Mouse (Mus musculus) limb, embryonic 12.5 days (tissue): ENCODE measurements around the gene Rapgef4. TPM values are rescaled to one million over a fixed set of nuclear protein-coding genes. Genes with fewer than 3 reads are reported as not detected.

Experiments used
- ATAC-seq: fragments of 200-750 bp; cut with Nextera tagmentation; 2 replicates; pipeline ENCODE4 v1.8.0; 2017; ENCODE audit warnings: low read depth, moderate TSS enrichment; ENCODE audit not compliant: insufficient number of reproducible peaks, insufficient read depth, low FRiP score, low TSS enrichment
- H3K27ac ChIP-seq: fragments of 300-500 bp; sonication (generic); 2 replicates; pipeline ENCODE4 v1.5.1; 2016; ENCODE audit warnings: mild to moderate bottlenecking, moderate library complexity
- H3K27me3 ChIP-seq: fragments of 300-500 bp; sonication (generic); 2 replicates; pipeline ENCODE4 v1.6.1; 2016; ENCODE audit warnings: mild to moderate bottlenecking, moderate library complexity
- H3K36me3 ChIP-seq: fragments of 300-500 bp; sonication (generic); 2 replicates; pipeline ENCODE4 v1.6.1; 2016; ENCODE audit warnings: mild to moderate bottlenecking, moderate library complexity
- H3K4me1 ChIP-seq: fragments of 300-500 bp; sonication (generic); replicated peaks from 2 replicates; pipeline ENCODE4 v1.6.1; 2016
- H3K4me2 ChIP-seq: fragments of 300-500 bp; sonication (generic); 2 replicates; pipeline ENCODE4 v1.6.1; 2016; ENCODE audit warnings: mild to moderate bottlenecking, moderate library complexity
- H3K4me3 ChIP-seq: fragments of 300-500 bp; sonication (generic); replicated peaks from 2 replicates; pipeline ENCODE4 v1.5.1; 2016; ENCODE audit warnings: mild to moderate bottlenecking
- H3K9ac ChIP-seq: fragments of 300-500 bp; sonication (generic); replicated peaks from 2 replicates; pipeline ENCODE4 v1.6.1; 2016; ENCODE audit warnings: mild to moderate bottlenecking, moderate library complexity
- H3K9me3 ChIP-seq: fragments of 300-500 bp; sonication (generic); 2 replicates; pipeline ENCODE4 v1.6.1; 2016; ENCODE audit warnings: mild to moderate bottlenecking, moderate library complexity
- WGBS: fragments of 180-500 bp; shearing (Covaris S2); methylation state at CpG from one replicate; pipeline ENCODE4 v1.1.7; 2016; 5-methylcytosine and 5-hydroxymethylcytosine counted together
- polyA plus RNA-seq: library from polyadenylated mRNA; unstranded; fragments of >200 nt; fragmentation: Nextera tagmentation; extraction: Ambion mirVana; gene quantifications from 2 replicates; pipeline ENCODE4 v1.2.1, GENCODE M21; 2016

Rapgef4 gene
- polyA plus RNA-seq, 1 experiment from 2014 or later, result 2.1 TPM

- Histone ChIP-seq H3K36me3 (0 out of 2 replicates have a peak, but pooled peaks cover 4% of the 10 kb centered on the region), H3K27ac (peak overlapping the region; percentile 2; the same call in 1 of the 2 replicates), H3K4me1 (peaks cover 13% of the 10 kb centered on the region), H3K4me2 (no peak overlapping the region), H3K9me3 (no peaks in the 10 kb centered on the region), H3K4me3 (no peak overlapping the region), H3K9ac (no peak overlapping the region), H3K27me3 (no peaks in the 10 kb centered on the region)
- ATAC-seq, result no peak
- 65% methylated on average over 10 of the region's 10 CpGs for WGBS
These were observed 316.7 kb downstream of the Rapgef4 start for GRCm38 (mm10) chr2:72297716-72298082.

- H3K36me3 ChIP-seq, result 0 out of 2 replicates have a peak, but pooled peaks cover 4% of the 10 kb centered on the region
These were observed 317.4 kb downstream of the Rapgef4 start for GRCm38 (mm10) chr2:72298406-72298805.

DNA sequence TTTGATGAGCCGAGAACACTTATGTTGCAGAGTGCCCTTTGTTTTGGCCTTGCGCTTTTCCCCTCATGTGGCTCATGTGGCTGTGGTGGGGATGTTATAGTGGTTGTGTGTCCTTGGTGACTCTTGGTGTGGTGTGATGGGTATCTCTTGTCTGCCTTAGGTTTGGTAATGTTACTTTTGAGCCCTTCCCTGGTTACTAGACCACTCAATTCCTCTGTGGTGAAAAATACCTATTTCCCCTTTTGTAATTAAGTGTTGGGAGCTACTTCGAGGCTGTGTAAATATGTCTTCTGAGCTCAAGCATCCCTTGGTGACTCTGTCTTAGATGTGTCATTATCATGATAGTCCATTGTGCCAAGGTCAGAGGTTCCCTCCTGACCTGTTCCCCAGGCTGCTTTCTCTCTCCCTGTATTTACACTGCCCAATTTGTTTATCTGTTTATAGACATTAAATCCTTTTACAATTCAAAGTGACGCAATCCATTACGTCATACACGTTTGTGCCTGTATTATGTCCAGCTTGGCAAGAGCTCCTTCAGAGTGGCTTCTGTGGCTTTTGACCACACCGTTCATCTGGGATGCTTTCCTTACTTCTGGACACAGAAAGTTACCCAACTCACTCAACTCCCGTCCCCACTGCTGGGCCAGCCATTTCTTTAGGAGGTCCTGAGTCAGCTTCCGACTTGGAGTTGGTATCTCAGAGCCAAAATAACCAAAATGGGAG is 320.3 kb downstream of the Rapgef4 start:
- Histone ChIP-seq H3K4me1 (peaks cover 15% of the 10 kb centered on the region), H3K27me3 (no peaks in the 10 kb centered on the region), H3K4me2 (no peak overlapping the region), H3K27ac (no peak overlapping the region), H3K36me3 (0 out of 2 replicates have a peak, but pooled peaks cover 4% of the 10 kb centered on the region), H3K4me3 (no peak overlapping the region), H3K9me3 (no peaks in the 10 kb centered on the region; the same call in 1 of the 2 replicates), H3K9ac (no peak overlapping the region)
- ATAC-seq, result no peak
- 81% methylated on average over 9 of the region's 9 CpGs for WGBS

More at GRCm38 (mm10) chr2:72298406-72298805, 317.4 kb downstream of the Rapgef4 start:
- Histone ChIP-seq H3K4me2 (no peak overlapping the region), H3K27ac (0 out of 2 replicates have a peak overlapping the region, but pooled peaks have one; percentile 2), H3K9ac (no peak overlapping the region), H3K4me1 (peaks cover 13% of the 10 kb centered on the region), H3K27me3 (no peaks in the 10 kb centered on the region), H3K4me3 (no peak overlapping the region), H3K9me3 (no peaks in the 10 kb centered on the region)
- 63% methylated on average over 4 of the region's 4 CpGs for WGBS
- ATAC-seq, result no peak

GRCm38 (mm10) chr2:72305738-72306137 is 324.7 kb downstream of the Rapgef4 start:
- Histone ChIP-seq H3K9me3 (no peaks in the 10 kb centered on the region; the same call in 1 of the 2 replicates), H3K36me3 (no peaks in the 10 kb centered on the region), H3K27ac (no peak overlapping the region), H3K4me1 (peaks cover 7% of the 10 kb centered on the region; the same call in 1 of the 2 replicates), H3K27me3 (no peaks in the 10 kb centered on the region), H3K4me3 (no peak overlapping the region), H3K9ac (no peak overlapping the region), H3K4me2 (no peak overlapping the region)
- WGBS, result 82% methylated on average over 7 of the region's 7 CpGs
- no peak for ATAC-seq

Other genes with a start within 250 kb of the Rapgef4 start
- gene Itga6, start 235.6 kb upstream of the Rapgef4 start, polyA plus RNA-seq, result 30.0 and 32.7 TPM in 2 replicates
- gene Pdk1, start 108.0 kb upstream of the Rapgef4 start, polyA plus RNA-seq, result 54.1 and 54.8 TPM in 2 replicates